Mouse (Mus musculus) cerebellum, adult 2 months (tissue): ENCODE data around the gene Aqp6.

Experiments used
- CTCF ChIP-seq: fragments of 200-500 bp; IDR thresholded peaks from 2 replicates; pipeline ENCODE4 v1.5.1; 2011; ENCODE audit warnings: low read depth, mild to moderate bottlenecking, control low read depth, low read length, moderate library complexity, borderline replicate concordance; ENCODE audit not compliant: insufficient read depth
- POLR2A ChIP-seq: fragments of 200-500 bp; IDR thresholded peaks from 2 replicates; pipeline ENCODE4 v1.6.1; 2011; ENCODE audit warnings: low read length, control low read depth, borderline replicate concordance; ENCODE audit not compliant: insufficient read depth

DNA sequence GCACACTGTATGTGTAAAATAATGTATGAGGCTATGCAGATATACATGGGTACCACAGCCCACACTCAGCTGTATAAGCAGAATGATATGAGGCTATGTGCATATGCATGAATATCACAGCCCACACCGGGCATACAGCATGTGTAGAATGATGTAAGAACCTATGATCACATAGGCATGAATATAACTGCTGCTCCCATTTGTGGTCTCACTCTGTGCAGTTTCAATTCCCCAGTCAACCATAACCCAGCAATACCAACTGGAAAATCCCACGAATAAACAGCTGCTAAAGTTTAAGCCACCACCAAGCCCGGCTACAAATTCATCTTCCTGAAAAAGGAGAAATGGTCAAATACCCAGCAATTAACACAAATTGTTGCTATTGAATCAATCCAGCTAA is 17.4 kb downstream of the Aqp6 start:
- TF ChIP-seq POLR2A (no peak), CTCF (no peak)
